Mouse (Mus musculus) forebrain, embryonic 13.5 days (tissue): Measurements from ENCODE around the gene Rpusd1. TPM values are rescaled to one million over a fixed set of nuclear protein-coding genes. Genes with fewer than 3 reads are reported as not detected.

Experiments used
- ATAC-seq: fragments of 200-750 bp; cut with Nextera tagmentation; 2 replicates; pipeline ENCODE4 v1.8.0; 2017
- H3K27ac ChIP-seq: fragments of 300-500 bp; sonication (generic); 2 replicates; pipeline ENCODE4 v1.5.1; 2015; ENCODE audit warnings: inconsistent platforms, mild to moderate bottlenecking, moderate library complexity
- H3K27me3 ChIP-seq: fragments of 300-500 bp; sonication (generic); 2 replicates; pipeline ENCODE4 v1.6.1; 2015; ENCODE audit warnings: mild to moderate bottlenecking, inconsistent platforms
- H3K36me3 ChIP-seq: fragments of 300-500 bp; sonication (generic); 2 replicates; pipeline ENCODE4 v1.6.1; 2015; ENCODE audit warnings: mild to moderate bottlenecking, inconsistent platforms; ENCODE audit not compliant: poor library complexity, severe bottlenecking
- H3K4me1 ChIP-seq: fragments of 300-500 bp; sonication (generic); 2 replicates; pipeline ENCODE4 v1.6.1; 2015; ENCODE audit warnings: inconsistent platforms
- H3K4me2 ChIP-seq: fragments of 300-500 bp; sonication (generic); 2 replicates; pipeline ENCODE4 v1.6.1; 2015; ENCODE audit warnings: inconsistent platforms, mild to moderate bottlenecking, moderate library complexity
- H3K4me3 ChIP-seq: fragments of 300-500 bp; sonication (generic); 2 replicates; pipeline ENCODE4 v1.5.1; 2015; ENCODE audit warnings: mild to moderate bottlenecking, inconsistent platforms
- H3K9ac ChIP-seq: fragments of 300-500 bp; sonication (generic); 2 replicates; pipeline ENCODE4 v1.6.1; 2015; ENCODE audit warnings: mild to moderate bottlenecking, inconsistent platforms
- H3K9me3 ChIP-seq: fragments of 300-500 bp; sonication (generic); replicated peaks from 2 replicates; pipeline ENCODE4 v1.6.1; 2016; ENCODE audit warnings: inconsistent platforms
- WGBS: fragments of 180-500 bp; shearing (Covaris S2); methylation state at CpG from one replicate; pipeline ENCODE4 v1.1.7; 2015; 5-methylcytosine and 5-hydroxymethylcytosine counted together
- microRNA-seq: library from miRNA; unstranded; fragments of <30 nt; microRNA quantifications from one replicate; pipeline ENCODE4, GENCODE M21; 2016
- polyA plus RNA-seq: library from polyadenylated mRNA; unstranded; fragments of >200 nt; fragmentation: Nextera tagmentation; extraction: Ambion mirVana; gene quantifications from 2 replicates; pipeline ENCODE4 v1.2.1, GENCODE M21; 2015

The Rpusd1 gene
- polyA plus RNA-seq, 1 experiment from 2014 or later = 22.3 TPM

DNA sequence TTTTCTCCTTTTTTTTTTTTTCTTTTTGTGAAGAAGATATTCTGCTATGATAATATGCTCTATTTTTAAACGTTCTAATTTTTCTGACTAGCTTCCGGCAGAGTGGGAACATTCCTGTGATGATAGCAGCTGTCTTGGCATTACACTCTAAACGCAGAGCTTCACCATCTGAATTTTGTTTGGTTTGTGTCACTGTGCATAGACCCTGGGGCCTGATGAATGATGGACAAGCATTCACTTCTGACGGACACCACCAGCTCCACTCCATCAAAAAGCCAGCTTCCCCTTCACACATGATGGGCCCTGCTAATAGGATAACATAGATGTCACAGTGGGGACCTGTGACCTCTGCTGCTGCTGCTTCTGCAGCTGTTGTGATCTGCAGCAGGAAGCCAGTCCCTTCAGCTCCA lies 34.1 kb downstream of the Rpusd1 start:
- Histone ChIP-seq H3K9me3 (no peaks in the 10 kb centered on the region), H3K36me3 (no peaks in the 10 kb centered on the region), H3K27ac (no peak overlapping the region), H3K4me1 (peaks cover 9% of the 10 kb centered on the region), H3K9ac (no peak overlapping the region), H3K4me3 (no peak overlapping the region), H3K4me2 (no peak overlapping the region), H3K27me3 (0 out of 2 replicates have a peak, but pooled peaks cover 4% of the 10 kb centered on the region)
- WGBS = 57% methylated on average over 4 of the region's 4 CpGs
- no peak for ATAC-seq

DNA sequence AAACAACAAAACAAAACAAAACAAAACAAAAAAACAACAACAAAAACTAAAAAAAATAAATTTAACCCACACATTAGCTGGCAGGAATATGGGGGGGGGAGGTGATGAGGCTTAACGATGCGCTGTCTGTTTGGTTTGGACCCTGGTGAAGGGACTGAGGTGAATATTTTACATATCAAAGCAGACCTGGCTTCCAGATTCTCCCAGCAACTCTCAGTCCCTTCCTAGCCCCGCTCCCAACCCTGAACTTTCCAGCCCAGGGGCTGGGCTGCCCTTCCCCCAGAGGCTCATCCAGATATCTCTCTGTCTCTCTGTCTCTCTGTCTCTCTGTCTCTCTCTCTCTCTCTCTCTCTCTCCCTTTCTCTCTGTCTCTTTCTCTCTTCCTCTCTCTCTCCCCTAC lies 35.1 kb downstream of the Rpusd1 start:
- Histone ChIP-seq H3K9me3 (no peaks in the 10 kb centered on the region), H3K36me3 (no peaks in the 10 kb centered on the region), H3K4me2 (no peak overlapping the region), H3K4me3 (no peak overlapping the region), H3K27ac (no peak overlapping the region), H3K27me3 (0 out of 2 replicates have a peak, but pooled peaks cover 7% of the 10 kb centered on the region), H3K9ac (no peak overlapping the region), H3K4me1 (peaks cover 10% of the 10 kb centered on the region)
- WGBS = 34% methylated on average over 3 of the region's 3 CpGs
- ATAC-seq = no peak

DNA sequence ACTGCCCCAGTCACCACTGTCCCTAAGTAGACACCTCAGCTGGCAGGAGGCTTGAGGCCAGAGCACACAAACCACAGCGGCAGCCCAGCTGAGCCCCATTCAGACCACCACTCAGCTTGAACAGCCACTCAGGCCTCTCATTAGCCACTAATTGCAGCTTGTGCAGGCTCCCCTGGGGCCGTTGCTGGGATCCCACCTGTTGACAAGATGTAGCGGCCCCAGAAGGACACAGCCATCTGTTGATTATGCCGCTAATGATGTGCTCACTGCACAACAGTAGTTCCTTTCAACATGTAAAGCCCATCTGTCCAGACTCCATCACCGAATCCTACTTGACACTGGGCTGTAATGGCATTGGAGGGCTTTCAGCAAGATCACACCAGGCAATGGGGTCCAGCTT lies 38.4 kb downstream of the Rpusd1 start:
- 14% methylated on average over 5 of the region's 5 CpGs for WGBS
- no peak overlapping the region for H3K27ac ChIP-seq
- H3K36me3 ChIP-seq = no peaks in the 10 kb centered on the region
- H3K9ac ChIP-seq = 0 out of 2 replicates have a peak overlapping the region, but pooled peaks have one; percentile 1
- peaks cover 14% of the 10 kb centered on the region for H3K27me3 ChIP-seq
- H3K4me1 ChIP-seq = peaks cover 10% of the 10 kb centered on the region
- H3K9me3 ChIP-seq = no peaks in the 10 kb centered on the region
- H3K4me2 ChIP-seq = no peak overlapping the region
- H3K4me3 ChIP-seq = no peak overlapping the region
- ATAC-seq = peak; percentile 74; the same call in 1 of the 2 replicates

DNA sequence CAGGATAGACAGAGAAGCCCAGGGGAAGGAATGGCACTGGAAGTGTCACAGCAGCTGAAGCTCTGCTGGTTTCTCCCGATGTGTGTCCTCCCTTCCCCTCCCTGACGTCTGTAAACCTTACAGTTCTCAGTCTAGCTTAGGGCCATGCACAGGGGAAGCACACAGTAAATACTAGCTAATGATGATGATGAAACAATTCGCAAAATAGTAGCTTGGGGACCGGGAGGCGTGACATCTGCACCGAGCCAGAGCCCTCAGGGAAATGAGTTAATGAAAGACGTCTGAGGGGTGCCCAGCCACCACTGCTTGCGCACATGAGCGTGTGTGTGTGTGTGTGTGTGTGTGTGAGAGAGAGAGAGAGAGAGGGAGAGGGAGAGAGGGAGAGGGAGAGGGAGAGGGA lies 41.9 kb downstream of the Rpusd1 start:
- no peak for ATAC-seq
- Histone ChIP-seq H3K36me3 (no peaks in the 10 kb centered on the region), H3K4me2 (no peak overlapping the region), H3K4me3 (no peak overlapping the region), H3K9ac (no peak overlapping the region), H3K9me3 (no peaks in the 10 kb centered on the region), H3K4me1 (peaks cover 16% of the 10 kb centered on the region), H3K27ac (no peak overlapping the region), H3K27me3 (peaks cover 14% of the 10 kb centered on the region)
- 60% methylated on average over 9 of the region's 9 CpGs for WGBS

DNA sequence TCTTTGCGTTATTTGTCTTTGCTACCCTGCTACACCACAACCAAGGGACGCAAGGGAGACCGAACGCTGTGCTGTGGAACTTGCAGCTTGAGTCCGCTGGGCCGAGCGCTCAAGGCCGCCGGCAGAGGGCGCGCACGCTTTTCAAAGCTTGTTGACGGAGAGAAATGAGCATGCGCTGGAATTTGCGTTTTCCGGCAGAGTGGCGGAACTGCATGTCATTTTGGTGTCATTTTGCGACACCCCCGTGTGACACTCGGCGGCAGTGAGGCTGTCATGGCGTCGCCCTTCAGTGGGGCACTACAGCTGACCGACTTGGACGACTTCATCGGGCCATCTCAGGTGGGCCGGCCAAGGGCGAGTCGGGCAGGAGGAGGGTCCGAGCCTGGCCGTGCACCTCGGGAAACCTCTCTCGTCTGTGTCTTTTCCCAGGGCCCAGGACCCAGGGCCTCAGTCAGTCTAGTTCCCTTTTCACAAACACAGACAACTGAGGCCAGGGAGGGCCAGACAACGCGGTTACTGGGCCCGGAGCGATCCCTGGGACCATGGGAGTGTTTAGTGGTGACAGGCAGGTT lies 46.2 kb downstream of the Rpusd1 start, which contains the start of gene Narfl:
Gene Narfl, plus strand, starts transcription at position 228 of the 572 bp plus-strand sequence.
- H3K4me3 ChIP-seq = peak within 1 kb of the TSS; percentile 73
- H3K36me3 ChIP-seq = peaks cover 12% of the 10 kb centered on the region; the same call in 1 of the 2 replicates
- no peaks in the 10 kb centered on the region for H3K9me3 ChIP-seq
- H3K4me2 ChIP-seq = peak within 1 kb of the TSS; percentile 93
- ATAC-seq = peak; percentile 90
- H3K9ac ChIP-seq = peak within 1 kb of the TSS; percentile 84
- no peak within 1 kb of the TSS for H3K27ac ChIP-seq
- under 1% methylated on average over 37 of the region's 37 CpGs for WGBS
- H3K27me3 ChIP-seq = 0 out of 2 replicates have a peak, but pooled peaks cover 4% of the 10 kb centered on the region
- peaks cover 12% of the 10 kb centered on the region for H3K4me1 ChIP-seq

DNA sequence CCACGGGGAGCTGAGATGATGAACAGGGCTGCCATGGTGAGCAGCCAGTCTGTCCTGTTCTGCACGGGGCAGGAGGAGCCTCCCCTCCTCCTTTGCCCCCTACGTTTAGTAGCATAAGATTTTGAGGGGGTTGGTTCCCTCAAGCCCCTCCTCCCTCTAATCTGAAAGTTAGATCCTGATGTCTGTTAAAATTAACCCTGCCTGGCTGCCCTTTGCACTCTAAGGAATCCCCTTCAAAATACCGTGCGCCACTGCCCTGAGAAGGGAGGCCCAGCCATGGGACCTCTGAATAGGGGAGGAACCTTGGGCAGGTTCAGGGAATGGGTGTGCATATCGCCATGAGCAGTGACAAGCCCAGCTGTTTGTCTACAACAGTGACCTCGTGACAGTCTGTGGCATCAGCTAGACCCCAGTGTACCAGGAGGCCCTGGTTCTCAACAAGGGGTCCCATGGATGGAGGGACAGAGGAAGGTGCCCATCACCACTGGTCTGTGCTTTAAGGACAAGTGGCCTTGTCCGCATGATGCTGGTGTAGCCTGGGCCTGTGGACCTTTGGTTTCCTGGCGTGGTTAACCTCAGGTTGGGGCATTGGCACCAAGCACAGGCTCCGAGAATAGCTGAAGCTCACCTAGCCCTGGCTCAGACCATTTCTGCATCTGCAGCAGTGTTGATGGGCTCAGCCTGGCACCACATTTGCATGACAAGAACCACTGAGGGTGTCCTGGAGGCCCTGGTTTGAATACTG lies 48.0 kb downstream of the Rpusd1 start:
- no peak overlapping the region for H3K4me2 ChIP-seq
- ATAC-seq = no peak

DNA sequence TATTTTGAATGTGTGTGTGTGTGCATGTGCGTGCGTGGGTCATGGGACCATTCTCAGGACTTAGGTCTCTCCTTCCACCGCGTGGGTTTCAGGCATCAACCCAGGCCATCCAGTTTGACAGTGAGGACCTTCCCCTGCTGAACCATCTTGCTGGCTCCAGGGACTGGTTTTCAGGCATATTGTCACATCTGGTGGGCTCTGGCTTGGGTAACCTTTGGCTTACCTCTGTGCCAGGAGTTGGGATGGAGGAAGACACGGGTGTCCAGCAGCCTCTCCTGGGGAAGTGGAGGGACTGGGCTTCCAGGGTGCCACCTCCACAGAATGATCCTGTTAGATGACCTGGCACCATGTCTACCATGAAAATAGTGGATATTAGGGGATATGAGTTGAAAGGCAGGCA lies 50.5 kb downstream of the Rpusd1 start:
- 98% methylated on average over 5 of the region's 5 CpGs for WGBS
- no peak for ATAC-seq

More for the DNA sequence above, 48.0 kb downstream of the Rpusd1 start:
- 78% methylated on average over 10 of the region's 10 CpGs for WGBS
- Histone ChIP-seq H3K27me3 (no peaks in the 10 kb centered on the region), H3K4me3 (no peak overlapping the region), H3K9ac (no peak overlapping the region), H3K4me1 (peaks cover 12% of the 10 kb centered on the region), H3K36me3 (peaks cover 24% of the 10 kb centered on the region; the same call in 1 of the 2 replicates), H3K27ac (no peak overlapping the region), H3K9me3 (no peaks in the 10 kb centered on the region)

More for the DNA sequence above, 50.5 kb downstream of the Rpusd1 start:
- Histone ChIP-seq H3K36me3 (peaks cover 48% of the 10 kb centered on the region), H3K9ac (no peak overlapping the region), H3K4me1 (peaks cover 14% of the 10 kb centered on the region), H3K9me3 (no peaks in the 10 kb centered on the region), H3K4me3 (no peak overlapping the region), H3K27me3 (no peaks in the 10 kb centered on the region), H3K4me2 (no peak overlapping the region), H3K27ac (no peak overlapping the region)

Small RNAs within 50 kb of the gene (microRNA-seq; reads per million reads assigned to microRNA genes)
- gene Gm25083 (not detected), gene Mir6966 (not detected)

Other genes with a start within 250 kb of the Rpusd1 start
- gene Sstr5, start 230.4 kb upstream of the Rpusd1 start, polyA plus RNA-seq = 0.10 and 0.11 TPM in 2 replicates
- 15.3 and 17.5 TPM in 2 replicates for gene Sox8, start 157.0 kb upstream of the Rpusd1 start, polyA plus RNA-seq
- gene Lmf1, start 148.6 kb upstream of the Rpusd1 start, polyA plus RNA-seq = 19.7 and 20.9 TPM in 2 replicates
- gene Gng13, start 10.5 kb upstream of the Rpusd1 start, polyA plus RNA-seq = 0.61 TPM in 1 of 2 replicates, not detected in the other
- gene Chtf18, start 251 bp upstream of the Rpusd1 start, polyA plus RNA-seq = 24.6 and 30.1 TPM in 2 replicates
- not detected in 2 replicates for gene Mslnl, start 8.4 kb downstream of the Rpusd1 start, polyA plus RNA-seq
- gene Msln, start 26.7 kb downstream of the Rpusd1 start, polyA plus RNA-seq = 0.18 TPM in 1 of 2 replicates, not detected in the other
- 26.4 and 27.3 TPM in 2 replicates for gene Narfl, start 46.1 kb downstream of the Rpusd1 start, polyA plus RNA-seq
- 108 and 127 TPM in 2 replicates for gene Haghl, start 58.0 kb downstream of the Rpusd1 start, polyA plus RNA-seq
- gene Ccdc78, start 58.9 kb downstream of the Rpusd1 start, polyA plus RNA-seq = 0.21 and 0.23 TPM in 2 replicates
- gene Fam173a, start 65.2 kb downstream of the Rpusd1 start, polyA plus RNA-seq = 75.5 and 84.8 TPM in 2 replicates
- 1.8 TPM in 1 of 2 replicates, not detected in the other for gene AC134908.4, start 68.0 kb downstream of the Rpusd1 start, polyA plus RNA-seq
- 43.7 and 53.7 TPM in 2 replicates for gene Metrn, start 69.5 kb downstream of the Rpusd1 start, polyA plus RNA-seq
- 22.7 and 25.2 TPM in 2 replicates for gene Fbxl16, start 81.4 kb downstream of the Rpusd1 start, polyA plus RNA-seq
- gene Wdr24, start 96.0 kb downstream of the Rpusd1 start, polyA plus RNA-seq = 27.7 and 30.0 TPM in 2 replicates
- gene Jmjd8, start 101.2 kb downstream of the Rpusd1 start, polyA plus RNA-seq = 64.6 and 69.8 TPM in 2 replicates
- 303 and 330 TPM in 2 replicates for gene Stub1, start 105.7 kb downstream of the Rpusd1 start, polyA plus RNA-seq
- gene Rhbdl1, start 109.6 kb downstream of the Rpusd1 start, polyA plus RNA-seq = 9.7 and 11.2 TPM in 2 replicates
- gene Gm20683, start 114.1 kb downstream of the Rpusd1 start, polyA plus RNA-seq = 5.9 and 7.1 TPM in 2 replicates
- gene Rhot2, start 117.2 kb downstream of the Rpusd1 start, polyA plus RNA-seq = 16.2 and 17.6 TPM in 2 replicates
- 24.9 and 28.5 TPM in 2 replicates for gene Wdr90, start 133.8 kb downstream of the Rpusd1 start, polyA plus RNA-seq
- gene Mcrip2, start 141.1 kb downstream of the Rpusd1 start, polyA plus RNA-seq = 12.9 and 13.6 TPM in 2 replicates
- 62.5 and 67.1 TPM in 2 replicates for gene Mettl26, start 147.4 kb downstream of the Rpusd1 start, polyA plus RNA-seq
- 0.76 and 0.77 TPM in 2 replicates for gene Wfikkn1, start 153.2 kb downstream of the Rpusd1 start, polyA plus RNA-seq
- 39.5 and 45.9 TPM in 2 replicates for gene Rab40c, start 192.1 kb downstream of the Rpusd1 start, polyA plus RNA-seq
- 45.0 and 54.5 TPM in 2 replicates for gene Pigq, start 217.3 kb downstream of the Rpusd1 start, polyA plus RNA-seq
- gene Nhlrc4, start 217.3 kb downstream of the Rpusd1 start, polyA plus RNA-seq = not detected in 2 replicates
- not detected in 2 replicates for gene A930017K11Rik, start 224.9 kb downstream of the Rpusd1 start, polyA plus RNA-seq